Mouse (Mus musculus) MEL (cell line): ENCODE data around the gene March5.
"Not testable (repeated sequence)": the region's sequence is repeated elsewhere in the genome, so short reads cannot be mapped to it uniquely, and the experiment has no call there.

Experiments used
- CHD2 ChIP-seq: IDR thresholded peaks from 2 replicates; pipeline ENCODE4 v1.6.1; 2011; ENCODE audit warnings: low read length, improper control_type of control experiment
- CTCF ChIP-seq, 3 experiments: IDR thresholded peaks in 2 of 3; conservative IDR thresholded peaks in 1 of 3; 2 replicates each; pipeline ENCODE4 v1.5.1; 2011 to 2012; ENCODE audit warnings: low read length in 3 of 3, low read depth in 2 of 3, mild to moderate bottlenecking in 2 of 3, improper control_type of control experiment in 1 of 3, inconsistent platforms in 1 of 3, mixed read lengths in 1 of 3, moderate library complexity in 1 of 3; ENCODE audit not compliant: control insufficient read depth in 1 of 3, insufficient read depth in 1 of 3, poor library complexity in 1 of 3, severe bottlenecking in 1 of 3
- E2F4 ChIP-seq: IDR thresholded peaks from 2 replicates; pipeline ENCODE4 v1.6.1; 2011; ENCODE audit warnings: low read depth, low read length, improper control_type of control experiment, borderline replicate concordance
- ETS1 ChIP-seq: IDR thresholded peaks from 2 replicates; pipeline ENCODE4 v1.6.1; 2012; ENCODE audit warnings: low read depth, mild to moderate bottlenecking, inconsistent platforms, low read length, improper control_type of control experiment, moderate library complexity
- KAT2A ChIP-seq: conservative IDR thresholded peaks from 2 replicates; pipeline ENCODE4 v1.6.1; 2012; ENCODE audit warnings: low read depth, low read length, improper control_type of control experiment, inconsistent platforms
- MAX ChIP-seq: IDR thresholded peaks from 2 replicates; pipeline ENCODE4 v1.6.1; 2011; ENCODE audit warnings: low read length, improper control_type of control experiment
- MEF2A ChIP-seq: IDR thresholded peaks from 2 replicates; pipeline ENCODE4 v1.6.1; 2014; ENCODE audit warnings: low read depth, mild to moderate bottlenecking, inconsistent platforms, low read length, improper control_type of control experiment; ENCODE audit not compliant: poor library complexity, insufficient replicate concordance, severe bottlenecking; ENCODE audit errors: extremely low read depth
- POLR2A ChIP-seq, 2 experiments: IDR thresholded peaks; 2 replicates each; pipeline ENCODE4 v1.6.1; 2011 to 2012; ENCODE audit warnings: low read length in 2 of 2, mild to moderate bottlenecking in 2 of 2, control low read depth in 1 of 2, improper control_type of control experiment in 1 of 2, low read depth in 1 of 2, moderate library complexity in 1 of 2; ENCODE audit not compliant: control insufficient read depth in 1 of 2, insufficient read depth in 1 of 2, poor library complexity in 1 of 2
- POLR2AphosphoS2 ChIP-seq: IDR thresholded peaks from 2 replicates; pipeline ENCODE4 v1.6.1; 2011; ENCODE audit warnings: low read length, improper control_type of control experiment
- POLR2AphosphoS5 ChIP-seq: IDR thresholded peaks from 2 replicates; pipeline ENCODE4 v1.6.1; 2012; ENCODE audit warnings: low read depth, borderline replicate concordance, mild to moderate bottlenecking, inconsistent platforms, low read length, moderate library complexity, mixed read lengths
- RAD21 ChIP-seq: IDR thresholded peaks from 2 replicates; pipeline ENCODE4 v1.6.1; 2011; ENCODE audit warnings: mild to moderate bottlenecking, low read depth, low read length, improper control_type of control experiment
- UBTF ChIP-seq: IDR thresholded peaks from 2 replicates; pipeline ENCODE4 v1.6.1; 2012; ENCODE audit warnings: low read depth, mild to moderate bottlenecking, inconsistent platforms, low read length, improper control_type of control experiment, moderate library complexity, borderline replicate concordance; ENCODE audit not compliant: insufficient read depth
- USF2 ChIP-seq, 2 experiments: IDR thresholded peaks; 2 replicates each; pipeline ENCODE4 v1.6.1; 2011 to 2012; ENCODE audit warnings: improper control_type of control experiment in 2 of 2, low read length in 2 of 2, borderline replicate concordance in 1 of 2, inconsistent platforms in 1 of 2, low read depth in 1 of 2, mild to moderate bottlenecking in 1 of 2; ENCODE audit not compliant: insufficient read depth in 1 of 2

DNA sequence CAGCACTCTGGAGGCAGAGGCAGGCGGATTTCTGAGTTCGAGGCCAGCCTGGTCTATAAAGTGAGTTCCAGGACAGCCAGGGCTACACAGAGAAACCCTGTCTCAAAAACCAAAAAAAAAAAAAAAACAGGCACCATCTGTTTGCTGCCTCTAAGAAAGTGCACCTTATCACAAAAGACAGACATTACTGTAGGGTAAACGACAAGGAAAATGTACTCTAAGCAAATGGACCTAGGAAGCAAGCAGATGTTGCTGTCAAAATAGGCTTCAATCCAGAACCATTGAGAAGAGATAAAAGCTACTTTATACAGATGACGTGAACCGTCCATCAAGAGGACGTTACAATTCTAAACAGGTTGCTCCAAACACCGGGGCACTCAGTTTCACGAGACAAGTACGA lies 25.3 kb downstream of the March5 start:
- TF ChIP-seq POLR2AphosphoS5; CTCF (IDR thresholded peaks at IDR 0.05 in 2 of 3, conservative IDR thresholded peaks at IDR 0.05 in 1 of 3; ENCODE audit: control insufficient read depth in 1 of 3, insufficient read depth in 1 of 3, low read depth in 2 of 3, low read length in 3 of 3, poor library complexity in 1 of 3, severe bottlenecking in 1 of 3); MEF2A; CHD2; E2F4; POLR2AphosphoS2; POLR2A (IDR thresholded peaks at IDR 0.05; ENCODE audit: control insufficient read depth in 1 of 2, insufficient read depth in 1 of 2, low read depth in 1 of 2, low read length in 2 of 2, poor library complexity in 1 of 2); UBTF; USF2 (IDR thresholded peaks at IDR 0.05; ENCODE audit: borderline replicate concordance in 1 of 2, insufficient read depth in 1 of 2, low read depth in 1 of 2, low read length in 2 of 2); RAD21: not testable (repeated sequence)
- TF ChIP-seq KAT2A = 0 out of 2 replicates have a peak, but pooled peaks have one; percentile 15
- TF ChIP-seq ETS1 = peak; percentile 93
- TF ChIP-seq MAX = peak; percentile 38; the same call in 1 of the 2 replicates
